Mouse (Mus musculus) forebrain, embryonic 11.5 days (tissue): ENCODE measurements around the gene Snx9. TPM values are rescaled to one million over a fixed set of nuclear protein-coding genes. Genes with fewer than 3 reads are reported as not detected.

ENCODE experiments used
- ATAC-seq: fragments of 200-750 bp; cut with Nextera tagmentation; replicated peaks from 2 replicates; pipeline ENCODE4 v1.8.0; 2017; ENCODE audit warnings: moderate TSS enrichment; ENCODE audit not compliant: low FRiP score
- DNase-seq: peaks from one replicate; pipeline ENCODE4 v3.0.0-alpha.2; 2017; ENCODE audit warnings: low spot score
- H3K27ac ChIP-seq: fragments of 300-500 bp; sonication (generic); 2 replicates; pipeline ENCODE4 v1.5.1; 2014; ENCODE audit warnings: low read depth, low read length
- H3K27me3 ChIP-seq: fragments of 300-500 bp; sonication (generic); 2 replicates; pipeline ENCODE4 v1.6.1; 2014; ENCODE audit warnings: mild to moderate bottlenecking, low read length, mixed read lengths; ENCODE audit not compliant: control insufficient read depth, insufficient read depth
- H3K36me3 ChIP-seq: fragments of 300-500 bp; sonication (generic); 2 replicates; pipeline ENCODE4 v1.6.1; 2014; ENCODE audit warnings: mild to moderate bottlenecking, low read length, moderate library complexity, mixed read lengths; ENCODE audit not compliant: control insufficient read depth, insufficient read depth
- H3K4me1 ChIP-seq: fragments of 300-500 bp; sonication (generic); replicated peaks from 2 replicates; pipeline ENCODE4 v1.6.1; 2014; ENCODE audit warnings: low read length, mixed read lengths; ENCODE audit not compliant: control insufficient read depth, insufficient read depth
- H3K4me2 ChIP-seq: fragments of 300-500 bp; sonication (generic); 2 replicates; pipeline ENCODE4 v1.6.1; 2014; ENCODE audit warnings: low read depth, mild to moderate bottlenecking, low read length, moderate library complexity, mixed read lengths; ENCODE audit not compliant: severe bottlenecking
- H3K4me3 ChIP-seq: fragments of 300-500 bp; sonication (generic); 2 replicates; pipeline ENCODE4 v1.5.1; 2014; ENCODE audit warnings: low read depth, low read length
- H3K9ac ChIP-seq: fragments of 300-500 bp; sonication (generic); 2 replicates; pipeline ENCODE4 v1.6.1; 2014; ENCODE audit warnings: low read length
- H3K9me3 ChIP-seq: fragments of 300-500 bp; sonication (generic); 2 replicates; pipeline ENCODE4 v1.6.1; 2016; ENCODE audit warnings: low read length, mixed read lengths; ENCODE audit not compliant: control insufficient read depth
- WGBS: fragments of 180-500 bp; shearing (Covaris S2); extraction: QIAGEN DNeasy Blood & Tissue Kit; methylation state at CpG from one replicate; pipeline ENCODE4 v1.1.7; 2014; 5-methylcytosine and 5-hydroxymethylcytosine counted together
- polyA plus RNA-seq: library from polyadenylated mRNA; unstranded; fragments of >200 nt; fragmentation: Nextera tagmentation; extraction: Ambion mirVana; gene quantifications from 2 replicates; pipeline ENCODE4 v1.2.1, GENCODE M21; 2014

Snx9 gene
- polyA plus RNA-seq, 1 experiment from 2014 or later: 19.0 TPM

- H3K4me1 ChIP-seq: no peaks in the 10 kb centered on the region
- no peak overlapping the region for H3K27ac ChIP-seq
- ATAC-seq: no peak
- no peaks in the 10 kb centered on the region for H3K9me3 ChIP-seq
- WGBS: 81% methylated on average over 5 of the region's 5 CpGs
- H3K4me2 ChIP-seq: no peak overlapping the region
- H3K27me3 ChIP-seq: no peaks in the 10 kb centered on the region
- DNase-seq: no peak
- no peak overlapping the region for H3K4me3 ChIP-seq
- no peak overlapping the region for H3K9ac ChIP-seq
- no peaks in the 10 kb centered on the region; the same call in 1 of the 2 replicates for H3K36me3 ChIP-seq
These were observed 60.3 kb downstream of the Snx9 start for GRCm38 (mm10) chr17:5901381-5901780.

- no peaks in the 10 kb centered on the region for H3K27me3 ChIP-seq
- H3K36me3 ChIP-seq: no peaks in the 10 kb centered on the region; the same call in 1 of the 2 replicates
- H3K4me3 ChIP-seq: no peak overlapping the region
- H3K4me1 ChIP-seq: no peaks in the 10 kb centered on the region
- no peak overlapping the region for H3K27ac ChIP-seq
- DNase-seq (no peak), ATAC-seq (no peak)
- H3K4me2 ChIP-seq: no peak overlapping the region
- WGBS: 81% methylated on average over 6 of the region's 6 CpGs
- H3K9me3 ChIP-seq: no peaks in the 10 kb centered on the region
- H3K9ac ChIP-seq: no peak overlapping the region
These were observed 62.6 kb downstream of the Snx9 start for GRCm38 (mm10) chr17:5903630-5904301.

- Histone ChIP-seq H3K4me1 (no peaks in the 10 kb centered on the region), H3K4me2 (no peak overlapping the region), H3K9ac (no peak overlapping the region), H3K9me3 (no peaks in the 10 kb centered on the region), H3K36me3 (no peaks in the 10 kb centered on the region; the same call in 1 of the 2 replicates), H3K27ac (no peak overlapping the region), H3K27me3 (no peaks in the 10 kb centered on the region), H3K4me3 (no peak overlapping the region)
- ATAC-seq (no peak), DNase-seq (no peak)
- 99% methylated on average over 4 of the region's 4 CpGs for WGBS
These were observed 68.6 kb downstream of the Snx9 start for GRCm38 (mm10) chr17:5909681-5910080.

GRCm38 (mm10) chr17:5911591-5911990, 70.5 kb downstream of the Snx9 start:
- 84% methylated on average over 12 of the region's 12 CpGs for WGBS
- H3K4me1 ChIP-seq: no peaks in the 10 kb centered on the region
- no peaks in the 10 kb centered on the region for H3K27me3 ChIP-seq
- H3K36me3 ChIP-seq: no peaks in the 10 kb centered on the region; the same call in 1 of the 2 replicates
- H3K4me2 ChIP-seq: no peak overlapping the region
- H3K9ac ChIP-seq: no peak overlapping the region
- ATAC-seq: no peak
- DNase-seq: no peak
- H3K27ac ChIP-seq: no peak overlapping the region
- no peaks in the 10 kb centered on the region for H3K9me3 ChIP-seq
- H3K4me3 ChIP-seq: no peak overlapping the region

- H3K4me3 ChIP-seq: no peak overlapping the region
- ATAC-seq (no peak), DNase-seq (no peak)
- no peaks in the 10 kb centered on the region; the same call in 1 of the 2 replicates for H3K36me3 ChIP-seq
- no peak overlapping the region for H3K9ac ChIP-seq
- no peaks in the 10 kb centered on the region for H3K9me3 ChIP-seq
- no peak overlapping the region for H3K27ac ChIP-seq
- H3K4me1 ChIP-seq: no peaks in the 10 kb centered on the region
- 84% methylated on average over 4 of the region's 4 CpGs for WGBS
- H3K4me2 ChIP-seq: no peak overlapping the region
- no peaks in the 10 kb centered on the region for H3K27me3 ChIP-seq
These were observed 71.7 kb downstream of the Snx9 start for GRCm38 (mm10) chr17:5912797-5913196.

GRCm38 (mm10) chr17:5914217-5914616, 73.1 kb downstream of the Snx9 start:
- Histone ChIP-seq H3K4me1 (no peaks in the 10 kb centered on the region), H3K9ac (no peak overlapping the region), H3K9me3 (no peaks in the 10 kb centered on the region), H3K4me2 (no peak overlapping the region), H3K4me3 (no peak overlapping the region), H3K27me3 (no peaks in the 10 kb centered on the region), H3K36me3 (no peaks in the 10 kb centered on the region), H3K27ac (no peak overlapping the region)
- WGBS: 86% methylated on average over 5 of the region's 5 CpGs
- no peak for ATAC-seq
- no peak for DNase-seq

GRCm38 (mm10) chr17:5921954-5922353, 80.8 kb downstream of the Snx9 start:
- H3K9ac ChIP-seq: no peak overlapping the region
- no peak overlapping the region for H3K4me2 ChIP-seq
- no peaks in the 10 kb centered on the region for H3K27me3 ChIP-seq
- no peak overlapping the region for H3K27ac ChIP-seq
- no peaks in the 10 kb centered on the region for H3K4me1 ChIP-seq
- no peak overlapping the region for H3K4me3 ChIP-seq
- H3K36me3 ChIP-seq: no peaks in the 10 kb centered on the region
- DNase-seq: no peak
- H3K9me3 ChIP-seq: no peaks in the 10 kb centered on the region
- 90% methylated on average over 8 of the region's 8 CpGs for WGBS
- no peak for ATAC-seq

GRCm38 (mm10) chr17:5923281-5923680, 82.2 kb downstream of the Snx9 start:
- DNase-seq (peak; percentile 63), ATAC-seq (no peak)
- H3K9ac ChIP-seq: no peak overlapping the region
- no peaks in the 10 kb centered on the region for H3K9me3 ChIP-seq
- no peaks in the 10 kb centered on the region for H3K27me3 ChIP-seq
- H3K27ac ChIP-seq: no peak overlapping the region
- H3K36me3 ChIP-seq: no peaks in the 10 kb centered on the region
- WGBS: 70% methylated on average over 9 of the region's 9 CpGs
- H3K4me1 ChIP-seq: no peaks in the 10 kb centered on the region
- H3K4me3 ChIP-seq: no peak overlapping the region
- H3K4me2 ChIP-seq: no peak overlapping the region

GRCm38 (mm10) chr17:5924238-5924637, 83.1 kb downstream of the Snx9 start:
- Histone ChIP-seq H3K27ac (no peak overlapping the region), H3K4me2 (no peak overlapping the region), H3K9me3 (no peaks in the 10 kb centered on the region), H3K9ac (no peak overlapping the region), H3K36me3 (no peaks in the 10 kb centered on the region), H3K4me1 (no peaks in the 10 kb centered on the region), H3K27me3 (no peaks in the 10 kb centered on the region), H3K4me3 (no peak overlapping the region)
- DNase-seq (no peak), ATAC-seq (no peak)
- WGBS: 66% methylated on average over 8 of the region's 8 CpGs
